8 mouse cellular contexts compared by ENCODE assay signal in the genomic region with DNA sequence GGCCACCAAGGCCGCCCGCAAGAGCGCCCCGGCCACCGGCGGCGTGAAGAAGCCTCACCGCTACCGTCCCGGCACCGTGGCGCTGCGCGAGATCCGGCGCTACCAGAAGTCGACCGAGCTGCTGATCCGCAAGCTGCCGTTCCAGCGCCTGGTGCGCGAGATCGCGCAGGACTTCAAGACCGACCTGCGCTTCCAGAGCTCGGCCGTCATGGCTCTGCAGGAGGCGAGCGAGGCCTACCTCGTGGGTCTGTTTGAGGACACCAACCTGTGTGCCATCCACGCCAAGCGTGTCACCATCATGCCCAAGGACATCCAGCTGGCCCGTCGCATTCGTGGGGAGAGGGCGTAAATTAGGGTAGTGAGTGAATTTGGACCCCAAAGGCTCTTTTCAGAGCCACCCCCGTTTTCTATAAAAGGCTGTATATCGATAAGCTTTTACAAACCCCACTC. TPM values are rescaled to one million over a fixed set of nuclear protein-coding genes. Genes with fewer than 3 reads are reported as not detected.
DNase-seq lines count a peak whose midpoint lies in the region; ATAC-seq and TF ChIP-seq lines count a peak whose summit lies in the region.
"Not testable (repeated sequence)": the region's sequence is repeated elsewhere in the genome, so short reads cannot be mapped to it uniquely, and the experiment has no call there.

No protein-coding gene starts in this region.

- H3K4me1 ChIP-seq in embryonic fibroblast, embryonic 13.5 days (ENCODE audit: control insufficient read depth, insufficient read depth, low read length); intestine, embryonic 16.5 days (ENCODE audit: control insufficient read depth, insufficient read depth, low read length): not testable (repeated sequence)
- H3K4me1 ChIP-seq in heart, embryonic 12.5 days (replicated peaks) = peaks cover 17% of the 10 kb centered on the region
- H3K4me1 ChIP-seq in midbrain, embryonic 10.5 days = peaks cover 42% of the 10 kb centered on the region

- not testable (repeated sequence) for TF ChIP-seq CTCF in embryonic fibroblast, embryonic 13.5 days (IDR thresholded peaks at IDR 0.05; ENCODE audit: borderline replicate concordance, insufficient read depth, low read length)

- peak overlapping the region; percentile 80 for H3K27ac ChIP-seq in embryonic fibroblast, embryonic 13.5 days (ENCODE audit: insufficient read depth, low read length)
- H3K27ac ChIP-seq in heart, embryonic 12.5 days (ENCODE audit: poor library complexity, severe bottlenecking) = peak overlapping the region; percentile 82
- peak overlapping the region; percentile 81 for H3K27ac ChIP-seq in intestine, embryonic 16.5 days (ENCODE audit: low read length)
- H3K27ac ChIP-seq in midbrain, embryonic 10.5 days (replicated peaks) = peak overlapping the region; percentile 92

- peak overlapping the region; percentile 89 for H3K9ac ChIP-seq in heart, embryonic 12.5 days
- peak overlapping the region; percentile 71 for H3K9ac ChIP-seq in intestine, embryonic 16.5 days (ENCODE audit: low read depth, low read length)

- DNase-seq in R1 (ENCODE audit: low read depth, low spot score) (peak; percentile 42), liver (peak; percentile 35)
- peak; percentile 36 for DNase-seq in midbrain, embryonic 10.5 days (ENCODE audit: low spot score)
- peak; percentile 39 for DNase-seq in retina, postnatal 1 day
- peak; percentile 33 for DNase-seq in yolk sac, embryonic 10.5 days (ENCODE audit: low spot score)

- ATAC-seq in heart, embryonic 12.5 days (ENCODE audit: insufficient number of reproducible peaks, low FRiP score); intestine, embryonic 16.5 days: not testable (repeated sequence)

- TF ChIP-seq POLR2A in embryonic fibroblast, embryonic 13.5 days (IDR thresholded peaks at IDR 0.05; ENCODE audit: low read depth, low read length) = peak; percentile 81

- H3K4me3 ChIP-seq in embryonic fibroblast, embryonic 13.5 days (ENCODE audit: insufficient read depth, low read length) = peak overlapping the region; percentile 54
- peak overlapping the region; percentile 57 for H3K4me3 ChIP-seq in heart, embryonic 12.5 days
- H3K4me3 ChIP-seq in intestine, embryonic 16.5 days (ENCODE audit: low read length) = peak overlapping the region; percentile 52
- peak overlapping the region; percentile 61 for H3K4me3 ChIP-seq in midbrain, embryonic 10.5 days

- not testable (repeated sequence) for H3K9me3 ChIP-seq in heart, embryonic 12.5 days (replicated peaks); intestine, embryonic 16.5 days (ENCODE audit: control insufficient read depth, low read length); midbrain, embryonic 10.5 days (replicated peaks)

- H3K27me3 ChIP-seq in heart, embryonic 12.5 days (replicated peaks); intestine, embryonic 16.5 days (replicated peaks; ENCODE audit: control insufficient read depth, insufficient read depth, low read length); midbrain, embryonic 10.5 days (ENCODE audit: low read depth, poor library complexity, severe bottlenecking): not testable (repeated sequence)

- WGBS in heart, embryonic 12.5 days = under 1% methylated on average over 19 of the region's 40 CpGs
- WGBS in intestine, embryonic 16.5 days = 0% methylated on average over 9 of the region's 40 CpGs
- 2% methylated on average over 11 of the region's 40 CpGs for WGBS in midbrain, embryonic 10.5 days

- H3K4me2 ChIP-seq in heart, embryonic 12.5 days = peak overlapping the region; percentile 85
- peak overlapping the region; percentile 70 for H3K4me2 ChIP-seq in intestine, embryonic 16.5 days (ENCODE audit: low read depth, low read length)

- not testable (repeated sequence) for H3K36me3 ChIP-seq in heart, embryonic 12.5 days; intestine, embryonic 16.5 days (ENCODE audit: control insufficient read depth, insufficient read depth, low read length); midbrain, embryonic 10.5 days

RNA-seq across cellular contexts. Expression of a gene that starts 0.3 kb away (rescaled TPM):
- 2.4 and 5.1 TPM in 2 replicates for polyA plus RNA-seq in embryonic fibroblast, embryonic 13.5 days (2011; ENCODE audit: insufficient read length, low read depth, missing spikeins)
- polyA plus RNA-seq in heart, embryonic 12.5 days (2016; fragmentation: Nextera tagmentation; extraction: Ambion mirVana) = 1.4 and 1.6 TPM in 2 replicates
- 3.8 and 4.8 TPM in 2 replicates for polyA plus RNA-seq in intestine, embryonic 16.5 days (2015; fragmentation: Nextera tagmentation; extraction: Ambion mirVana)
- 6.2 and 10.8 TPM in 2 replicates for polyA plus RNA-seq in midbrain, embryonic 10.5 days (2016; fragmentation: Nextera tagmentation; extraction: Ambion mirVana)

RNA-seq across cellular contexts. Expression of a gene that starts 1.7 kb away (rescaled TPM):
- 2.9 and 3.0 TPM in 2 replicates for polyA plus RNA-seq in embryonic fibroblast, embryonic 13.5 days (2011; ENCODE audit: insufficient read length, low read depth, missing spikeins)
- polyA plus RNA-seq in heart, embryonic 12.5 days (2016; fragmentation: Nextera tagmentation; extraction: Ambion mirVana) = 1.1 and 2.3 TPM in 2 replicates
- 0.65 and 2.7 TPM in 2 replicates for polyA plus RNA-seq in intestine, embryonic 16.5 days (2015; fragmentation: Nextera tagmentation; extraction: Ambion mirVana)
- polyA plus RNA-seq in midbrain, embryonic 10.5 days (2016; fragmentation: Nextera tagmentation; extraction: Ambion mirVana) = 0.67 and 1.3 TPM in 2 replicates

RNA-seq across cellular contexts. Expression of a gene that starts 1.9 kb away (rescaled TPM):
- polyA plus RNA-seq in embryonic fibroblast, embryonic 13.5 days (2011; ENCODE audit: insufficient read length, low read depth, missing spikeins) = 5.7 and 6.4 TPM in 2 replicates
- 1.5 and 2.0 TPM in 2 replicates for polyA plus RNA-seq in heart, embryonic 12.5 days (2016; fragmentation: Nextera tagmentation; extraction: Ambion mirVana)
- polyA plus RNA-seq in intestine, embryonic 16.5 days (2015; fragmentation: Nextera tagmentation; extraction: Ambion mirVana) = 0.62 and 2.1 TPM in 2 replicates
- 3.8 TPM in 2 replicates for polyA plus RNA-seq in midbrain, embryonic 10.5 days (2016; fragmentation: Nextera tagmentation; extraction: Ambion mirVana)

RNA-seq across cellular contexts. Expression of a gene that starts 4.7 kb away (rescaled TPM):
- polyA plus RNA-seq in embryonic fibroblast, embryonic 13.5 days (2011; ENCODE audit: insufficient read length, low read depth, missing spikeins) = 12.6 and 22.6 TPM in 2 replicates
- polyA plus RNA-seq in heart, embryonic 12.5 days (2016; fragmentation: Nextera tagmentation; extraction: Ambion mirVana) = 4.5 and 4.8 TPM in 2 replicates
- 8.7 and 8.8 TPM in 2 replicates for polyA plus RNA-seq in intestine, embryonic 16.5 days (2015; fragmentation: Nextera tagmentation; extraction: Ambion mirVana)
- polyA plus RNA-seq in midbrain, embryonic 10.5 days (2016; fragmentation: Nextera tagmentation; extraction: Ambion mirVana) = 4.5 and 6.4 TPM in 2 replicates

RNA-seq across cellular contexts. Expression of a gene that starts 4.9 kb away (rescaled TPM):
- polyA plus RNA-seq in embryonic fibroblast, embryonic 13.5 days (2011; ENCODE audit: insufficient read length, low read depth, missing spikeins) = 3.4 and 6.0 TPM in 2 replicates
- 40.3 and 45.8 TPM in 2 replicates for polyA plus RNA-seq in heart, embryonic 12.5 days (2016; fragmentation: Nextera tagmentation; extraction: Ambion mirVana)
- polyA plus RNA-seq in intestine, embryonic 16.5 days (2015; fragmentation: Nextera tagmentation; extraction: Ambion mirVana) = 39.1 and 46.5 TPM in 2 replicates
- 85.6 and 104 TPM in 2 replicates for polyA plus RNA-seq in midbrain, embryonic 10.5 days (2016; fragmentation: Nextera tagmentation; extraction: Ambion mirVana)
